Mouse (Mus musculus): ENCODE data around the gene Rtl3.

The Rtl3 gene

GRCm38 (mm10) chrX:106840409-106840808, at the start of gene Rtl3:
TSS of gene Rtl3 (minus strand) at chrX:106840644.
- no peak for DNase-seq

DNA sequence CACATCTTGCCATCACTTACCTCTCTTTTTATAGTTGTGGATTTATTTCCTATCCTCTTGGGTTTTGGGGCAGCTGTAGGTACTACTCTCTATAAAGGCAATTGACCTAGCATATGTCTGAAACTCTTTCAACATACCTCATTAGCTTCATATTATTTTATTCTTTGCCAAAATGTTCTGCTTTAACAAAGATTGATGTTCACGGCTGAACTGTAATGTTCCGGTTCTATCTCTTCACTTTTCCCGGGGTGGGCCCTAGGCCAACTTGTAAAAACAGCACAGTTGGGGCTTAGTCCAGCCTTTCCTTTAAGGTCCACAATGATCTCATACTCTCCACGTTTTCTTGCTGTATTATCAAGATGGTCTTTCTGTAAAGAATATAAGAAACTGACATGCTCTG, 31.9 kb upstream of the Rtl3 start:
- no peak for DNase-seq

GRCm38 (mm10) chrX:106871894-106872293, 31.4 kb upstream of the Rtl3 start:
- DNase-seq: no peak

GRCm38 (mm10) chrX:106871426-106871825, 31.0 kb upstream of the Rtl3 start:
- no peak for DNase-seq

DNA sequence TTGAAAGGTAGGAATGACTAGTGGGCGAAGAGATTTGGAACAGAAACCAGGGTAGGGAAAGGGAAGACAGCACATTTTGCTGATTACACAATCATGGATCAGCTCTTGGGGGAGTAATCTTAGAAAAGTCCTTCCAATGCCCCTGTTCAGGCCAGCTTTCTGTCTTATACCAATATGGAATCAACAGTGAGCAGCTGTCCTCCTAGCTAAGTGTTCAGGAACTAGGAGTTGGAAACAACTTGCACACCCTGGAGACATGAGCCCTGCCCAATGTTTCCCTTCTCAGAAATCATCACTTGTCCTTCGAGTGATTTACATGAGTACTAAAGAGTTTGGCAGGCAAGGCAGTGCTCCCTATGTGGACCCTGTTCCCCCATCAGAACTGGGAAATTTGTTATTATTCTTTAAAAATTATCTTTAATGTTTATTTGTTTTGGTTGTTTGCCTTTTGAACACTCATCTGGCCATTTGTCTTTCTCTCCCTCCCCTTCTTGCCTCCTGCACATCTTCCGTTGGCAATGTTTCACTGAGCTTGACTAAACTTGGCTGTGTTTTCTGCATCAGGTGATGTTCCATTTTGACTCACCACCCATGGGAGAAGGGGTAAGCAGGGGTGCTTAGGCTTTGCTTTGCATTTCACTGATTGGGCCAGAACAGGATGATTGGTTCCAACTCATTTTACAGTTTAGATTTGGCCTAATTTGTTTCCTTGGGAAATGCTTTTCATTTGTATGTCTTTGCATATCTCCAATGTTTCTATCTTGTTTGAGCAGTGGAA, 13.3 kb upstream of the Rtl3 start:
- DNase-seq: no peak

DNA sequence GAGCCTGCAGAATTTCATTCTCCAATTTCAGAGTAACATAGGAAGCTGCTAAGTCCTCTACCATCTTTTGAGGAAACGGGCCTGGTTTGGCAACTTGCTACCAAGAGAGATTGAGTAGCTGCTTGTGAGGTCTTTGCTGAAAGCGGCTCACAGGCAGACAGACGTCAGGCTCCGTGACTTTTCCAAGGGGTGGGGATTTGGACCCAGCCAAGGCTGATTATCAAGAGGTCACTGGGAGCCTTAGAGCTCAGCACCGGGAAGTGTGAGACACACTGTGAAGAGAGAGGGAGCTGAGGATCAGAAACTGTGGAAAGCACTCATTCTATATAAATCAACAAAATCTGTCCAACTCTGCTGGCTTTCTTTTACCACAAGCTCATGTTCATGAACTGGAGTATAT, 853 bp downstream of the Rtl3 start:
- DNase-seq: no peak

DNA sequence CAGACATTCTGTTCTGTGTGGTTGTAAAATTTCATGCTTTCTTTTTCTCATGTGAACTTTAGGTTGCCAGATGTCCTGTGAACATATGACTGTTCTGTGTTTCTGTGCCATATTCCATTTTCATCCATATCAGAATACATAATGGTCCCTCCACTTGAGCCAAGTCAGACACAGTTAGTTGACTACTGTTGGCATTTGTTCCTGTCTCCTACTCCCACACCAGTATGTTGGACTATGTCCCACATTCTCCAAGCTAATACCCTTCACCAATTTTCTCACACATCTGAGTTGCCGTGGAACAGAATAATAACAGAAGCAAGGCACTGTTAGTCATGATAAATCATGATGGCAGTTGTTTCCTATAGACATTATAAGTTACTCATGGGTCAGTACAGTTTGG, 9.9 kb downstream of the Rtl3 start:
- DNase-seq: no peak

GRCm38 (mm10) chrX:106809560-106810226, 30.8 kb downstream of the Rtl3 start:
- DNase-seq: no peak

- DNase-seq: no peak
These were observed 36.1 kb downstream of the Rtl3 start for GRCm38 (mm10) chrX:106804387-106804786.

- peak in 1 of 2 experiments; percentile 4 for DNase-seq
These were observed 45.8 kb downstream of the Rtl3 start for GRCm38 (mm10) chrX:106794686-106795085.
